Mouse (Mus musculus): ENCODE results near the gene Eif4h.

DNA sequence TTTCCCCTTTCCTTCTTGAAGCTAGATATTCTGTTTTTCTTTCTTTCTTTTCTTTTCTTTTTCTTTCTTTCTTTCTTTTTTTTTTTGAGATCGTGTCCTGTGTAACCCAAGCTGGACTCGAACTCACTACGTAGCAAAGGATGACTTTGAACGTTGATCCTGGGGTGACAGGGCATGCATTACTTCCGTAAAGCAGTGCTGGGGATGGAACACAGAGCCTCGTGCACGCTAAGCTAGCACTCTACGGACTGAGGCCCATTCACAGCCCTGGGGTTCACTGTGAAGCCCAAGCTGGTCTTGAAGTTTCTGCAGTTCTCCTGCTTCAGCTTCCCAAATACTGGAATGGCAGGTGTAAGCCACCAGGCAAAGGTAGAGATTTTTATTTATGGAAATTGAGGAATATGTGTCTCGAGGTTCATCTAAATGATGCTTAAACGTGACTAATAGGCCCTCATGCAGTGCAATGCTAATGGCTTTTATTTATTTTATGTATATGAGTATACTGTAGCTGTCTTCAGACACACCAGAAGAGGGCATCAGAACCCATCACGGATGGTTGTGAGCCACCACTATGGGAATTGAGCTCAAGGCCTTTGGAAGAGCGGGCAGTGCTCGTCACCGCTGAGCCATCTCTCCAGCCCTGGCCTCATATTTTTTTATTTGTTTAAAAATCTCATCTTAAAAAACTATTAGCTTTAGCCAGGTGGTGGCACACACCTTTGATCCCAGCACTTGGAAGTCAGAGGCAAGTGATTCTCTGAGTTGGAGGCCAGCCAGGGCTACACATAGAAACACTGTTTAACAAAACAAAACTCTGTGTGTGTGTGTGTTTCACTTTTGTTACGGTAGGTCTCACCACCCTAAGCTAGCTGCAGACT is 56.0 kb downstream of the Eif4h start:
- TF ChIP-seq CTCF (IDR thresholded peaks at IDR 0.05; ENCODE audit: low read depth) (peak; percentile 43), EP300 (IDR thresholded peaks at IDR 0.05; ENCODE audit: low read depth) (no peak)
